9 mouse cellular contexts compared by ENCODE assay signal in the genomic region with DNA sequence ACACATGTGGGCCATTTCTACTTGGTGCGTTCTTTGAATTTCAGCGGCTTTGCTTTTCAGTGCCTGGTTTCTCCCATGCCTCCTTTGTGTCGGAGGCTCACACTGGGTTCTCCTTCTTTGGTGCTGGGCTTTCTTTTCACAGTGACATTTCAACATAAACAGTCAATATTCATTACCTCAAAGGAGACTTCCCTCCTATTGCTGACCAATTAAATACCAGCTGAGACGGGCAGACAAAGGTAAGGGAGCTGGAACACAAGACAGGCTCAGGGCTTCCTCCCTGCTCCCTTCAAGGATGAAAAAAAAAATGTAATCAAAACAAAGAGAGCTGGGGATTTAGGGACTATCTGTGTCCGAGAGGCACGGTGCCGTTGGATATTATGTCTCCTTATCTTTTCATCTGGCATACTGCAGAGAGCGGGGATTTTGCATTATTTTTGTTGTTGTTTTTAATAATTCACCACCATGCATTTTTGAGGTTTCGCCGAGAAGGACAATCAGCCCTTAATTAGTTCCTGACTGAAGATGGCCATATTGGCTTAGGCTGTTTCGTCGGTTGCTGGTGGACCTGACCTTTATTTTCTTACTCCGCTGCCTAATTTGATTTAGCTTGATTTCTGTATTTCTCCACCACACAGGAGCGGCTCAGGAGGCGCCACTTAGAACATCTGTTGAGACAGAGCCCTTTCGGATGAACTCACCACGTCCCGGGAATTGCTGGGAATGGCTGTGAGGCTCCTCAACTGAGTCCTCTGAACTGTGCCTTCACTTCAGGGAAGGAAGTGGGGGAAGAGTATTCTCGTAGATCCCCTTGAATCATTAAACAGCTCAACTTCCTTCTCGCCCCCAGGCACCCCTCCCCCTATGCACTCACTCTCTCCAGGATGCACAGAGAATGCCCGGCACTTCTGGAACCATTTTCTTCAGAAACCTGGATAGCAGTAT.
DNase-seq lines count a peak whose midpoint lies in the region; ATAC-seq and TF ChIP-seq lines count a peak whose summit lies in the region.
"Had no signal": no experiment of that assay in that cellular context is flagged by ENCODE, and none has a peak within 500 bp of the region (broad histone marks: within the 10 kb centered on the region; RNA-seq: fewer than 3 reads in every experiment).

No protein-coding gene starts in this region.

- no peaks in the 10 kb centered on the region for H3K9me3 ChIP-seq in heart, embryonic 15.5 days (replicated peaks)
- H3K9me3 ChIP-seq in hindbrain, postnatal 0 days (ENCODE audit: low read length), result no peaks in the 10 kb centered on the region
- H3K9me3 ChIP-seq in midbrain, embryonic 16.5 days (replicated peaks; ENCODE audit: control insufficient read depth, low read length, poor library complexity, severe bottlenecking), result no peaks in the 10 kb centered on the region

- H3K9ac ChIP-seq in heart, embryonic 15.5 days, result no peak overlapping the region
- H3K9ac ChIP-seq in hindbrain, postnatal 0 days (replicated peaks; ENCODE audit: low read length), result peak overlapping the region; percentile 43
- H3K9ac ChIP-seq in midbrain, embryonic 16.5 days (ENCODE audit: low read depth, low read length), result peak overlapping the region; percentile 27

- no peak for DNase-seq in heart, adult 18-20 months
- DNase-seq in embryo, embryonic 9.5 days (ENCODE audit: extremely low spot score), result peak; percentile 47
- peak; percentile 20 for DNase-seq in hindbrain, postnatal 0 days (ENCODE audit: low spot score)
- no peak for DNase-seq in T-cell, adult 2 months (ENCODE audit: low spot score)
- DNase-seq in right cerebral cortex, postnatal 25 days, result no peak
- DNase-seq in right cerebral cortex, adult 18-20 months, result no peak

- peak overlapping the region; percentile 54 for H3K4me2 ChIP-seq in heart, embryonic 15.5 days
- peak overlapping the region; percentile 57 for H3K4me2 ChIP-seq in hindbrain, postnatal 0 days (ENCODE audit: low read depth, low read length)
- peak overlapping the region; percentile 40 for H3K4me2 ChIP-seq in midbrain, embryonic 16.5 days (ENCODE audit: low read length)

- H3K36me3 ChIP-seq in heart, embryonic 15.5 days, result no peaks in the 10 kb centered on the region
- H3K36me3 ChIP-seq in hindbrain, postnatal 0 days (ENCODE audit: insufficient read depth, low read length), result no peaks in the 10 kb centered on the region
- H3K36me3 ChIP-seq in midbrain, embryonic 16.5 days (ENCODE audit: control insufficient read depth, insufficient read depth, low read length), result no peaks in the 10 kb centered on the region

- no peaks in the 10 kb centered on the region for H3K4me1 ChIP-seq in heart, embryonic 15.5 days (replicated peaks)
- H3K4me1 ChIP-seq in hindbrain, postnatal 0 days (ENCODE audit: insufficient read depth, low read length), result no peaks in the 10 kb centered on the region; the same call in 1 of the 2 replicates
- H3K4me1 ChIP-seq in midbrain, embryonic 16.5 days (ENCODE audit: control insufficient read depth, insufficient read depth, low read length), result peaks cover 3% of the 10 kb centered on the region

- H3K27ac ChIP-seq in heart, embryonic 15.5 days, result no peak overlapping the region
- 0 out of 2 replicates have a peak overlapping the region, but pooled peaks have one; percentile 4 for H3K27ac ChIP-seq in hindbrain, postnatal 0 days
- peak overlapping the region; percentile 51 for H3K27ac ChIP-seq in midbrain, embryonic 16.5 days (ENCODE audit: low read length)

- ATAC-seq in heart, embryonic 15.5 days (replicated peaks; ENCODE audit: insufficient number of reproducible peaks, insufficient read depth, low FRiP score, low read depth), result no peak
- ATAC-seq in hindbrain, postnatal 0 days, result peak; percentile 45; the same call in 1 of the 2 replicates
- peak; percentile 42; the same call in 1 of the 2 replicates for ATAC-seq in midbrain, embryonic 16.5 days
- ATAC-seq: CD4-positive, CD25-positive, alpha-beta regulatory T cell, adult 4 months had no signal

- 13% methylated on average over 21 of the region's 21 CpGs for WGBS in heart, embryonic 15.5 days
- WGBS in hindbrain, postnatal 0 days, result 4% methylated on average over 21 of the region's 21 CpGs
- WGBS in midbrain, embryonic 16.5 days, result 3% methylated on average over 21 of the region's 21 CpGs

- TF ChIP-seq CTCF in hindbrain, postnatal 0 days (IDR thresholded peaks at IDR 0.05; ENCODE audit: low read depth), result no peak

- H3K4me3 ChIP-seq in heart, embryonic 15.5 days, result peak overlapping the region; percentile 38
- H3K4me3 ChIP-seq in hindbrain, postnatal 0 days (ENCODE audit: low read length), result peak overlapping the region; percentile 25
- H3K4me3 ChIP-seq in midbrain, embryonic 16.5 days (ENCODE audit: low read depth, low read length), result peak overlapping the region; percentile 21

- no peaks in the 10 kb centered on the region for H3K27me3 ChIP-seq in heart, embryonic 15.5 days
- H3K27me3 ChIP-seq in hindbrain, postnatal 0 days (ENCODE audit: insufficient read depth, low read length), result peaks cover 22% of the 10 kb centered on the region
- H3K27me3 ChIP-seq in midbrain, embryonic 16.5 days (ENCODE audit: control insufficient read depth, insufficient read depth, low read depth, low read length), result peaks cover 25% of the 10 kb centered on the region

Comparison
In these comparisons a context has a peak if more than half of its experiments do, and no peak if none do; other contexts are left out.
1. DNase-seq: peak in embryo, embryonic 9.5 days (single experiment) and hindbrain, postnatal 0 days (single experiment); none in heart, adult 18-20 months (0 of 2), T-cell, adult 2 months (single experiment), right cerebral cortex, postnatal 25 days (single experiment) and right cerebral cortex, adult 18-20 months (single experiment).
2. Peak in every context shown above with its lines, with median percentiles within 50 percentile points of each other: H3K4me2 ChIP-seq and H3K4me3 ChIP-seq.